Mouse (Mus musculus) embryo, embryonic 10 days (tissue): ENCODE measurements around the gene Kcnk6.
"Not testable (repeated sequence)": the region's sequence is repeated elsewhere in the genome, so short reads cannot be mapped to it uniquely, and the experiment has no call there.

Experiments
- DNase-seq: peaks from one replicate; pipeline ENCODE4 v3.0.0-alpha.2; 2015; ENCODE audit warnings: low spot score

Kcnk6 gene

GRCm38 (mm10) chr7:29202577-29202976 is 29.7 kb downstream of the Kcnk6 start:
- DNase-seq = no peak

GRCm38 (mm10) chr7:29194230-29194629 is 38.1 kb downstream of the Kcnk6 start:
- not testable (repeated sequence) for DNase-seq

- not testable (repeated sequence) for DNase-seq
These were observed 51.0 kb downstream of the Kcnk6 start for GRCm38 (mm10) chr7:29181323-29181722.

- no peak for DNase-seq
These were observed 51.5 kb downstream of the Kcnk6 start for GRCm38 (mm10) chr7:29180854-29181236.

GRCm38 (mm10) chr7:29180077-29180853 is 52.0 kb downstream of the Kcnk6 start, which contains the start of gene Psmd8:
TSS of gene Psmd8 (minus strand) at chr7:29180701.
- peak; percentile 99 for DNase-seq

- no peak for DNase-seq
These were observed 53.0 kb downstream of the Kcnk6 start for GRCm38 (mm10) chr7:29179323-29179722.

GRCm38 (mm10) chr7:29178106-29178505 is 54.2 kb downstream of the Kcnk6 start:
- no peak for DNase-seq

GRCm38 (mm10) chr7:29172390-29173016 is 59.8 kb downstream of the Kcnk6 start:
- DNase-seq = no peak
